Mouse (Mus musculus) midbrain, embryonic 10.5 days (tissue): ENCODE measurements around the gene Lrrc74a. TPM values are rescaled to one million over a fixed set of nuclear protein-coding genes. Genes with fewer than 3 reads are reported as not detected.

Experiments used
- DNase-seq: peaks from one replicate; pipeline ENCODE4 v3.0.0-alpha.2; 2017; ENCODE audit warnings: low spot score
- H3K27ac ChIP-seq: fragments of 300-500 bp; sonication (generic); replicated peaks from 2 replicates; pipeline ENCODE4 v1.5.1; 2016; ENCODE audit warnings: mild to moderate bottlenecking
- H3K27me3 ChIP-seq: fragments of 300-500 bp; sonication (generic); 2 replicates; pipeline ENCODE4 v1.6.1; 2016; ENCODE audit warnings: low read depth, mild to moderate bottlenecking; ENCODE audit not compliant: poor library complexity, severe bottlenecking
- H3K36me3 ChIP-seq: fragments of 300-500 bp; sonication (generic); 2 replicates; pipeline ENCODE4 v1.6.1; 2016; ENCODE audit warnings: mild to moderate bottlenecking, moderate library complexity
- H3K4me1 ChIP-seq: fragments of 300-500 bp; sonication (generic); 2 replicates; pipeline ENCODE4 v1.6.1; 2016
- H3K4me3 ChIP-seq: fragments of 300-500 bp; sonication (generic); 2 replicates; pipeline ENCODE4 v1.5.1; 2016; ENCODE audit warnings: mild to moderate bottlenecking, moderate library complexity
- H3K9me3 ChIP-seq: fragments of 300-500 bp; sonication (generic); replicated peaks from 2 replicates; pipeline ENCODE4 v1.6.1; 2016; ENCODE audit warnings: mild to moderate bottlenecking
- WGBS: fragments of 180-500 bp; shearing (Covaris S2); methylation state at CpG from one replicate; pipeline ENCODE4 v1.1.7; 2016; 5-methylcytosine and 5-hydroxymethylcytosine counted together
- polyA plus RNA-seq: library from polyadenylated mRNA; unstranded; fragments of >200 nt; fragmentation: Nextera tagmentation; extraction: Ambion mirVana; gene quantifications from 2 replicates; pipeline ENCODE4 v1.2.1, GENCODE M21; 2016

The Lrrc74a gene
- polyA plus RNA-seq, 1 experiment from 2014 or later = not detected

DNA sequence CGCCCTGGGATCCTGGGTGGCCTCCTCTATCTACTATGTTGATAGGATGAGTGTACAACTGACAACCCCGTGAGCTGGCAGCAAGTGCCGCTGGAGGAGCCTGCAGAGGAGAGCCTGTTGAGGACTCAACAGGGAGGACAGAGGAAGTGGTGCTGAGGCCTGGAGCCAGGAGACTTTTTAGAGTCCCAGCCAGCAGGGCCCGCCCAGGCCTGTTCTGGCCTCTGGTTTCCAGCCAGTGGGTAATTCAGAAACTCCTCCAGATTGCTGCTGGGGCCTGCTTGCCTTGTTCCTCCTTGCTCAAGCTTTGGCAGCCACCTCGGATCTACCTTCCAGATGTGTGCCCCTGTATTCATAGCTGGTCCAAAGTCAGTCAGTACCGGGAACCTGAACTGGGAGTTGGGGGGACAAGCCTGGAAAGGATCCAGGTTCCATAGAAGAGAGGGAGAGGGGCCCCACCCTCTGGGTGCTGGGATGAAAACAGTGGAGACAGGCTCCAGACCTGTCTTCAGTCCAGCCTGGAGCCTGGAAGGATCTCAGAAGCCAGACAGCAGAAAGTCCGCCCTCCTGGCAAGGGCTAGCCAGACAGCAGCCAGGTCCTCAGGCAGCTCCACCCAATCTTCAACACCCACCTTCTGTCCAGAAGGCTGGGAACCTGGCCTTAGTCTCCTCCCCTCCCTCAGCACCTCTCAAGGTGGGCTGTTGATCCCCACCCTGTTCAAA lies 41.6 kb downstream of the Lrrc74a start:
- Histone ChIP-seq H3K4me1 (peaks cover 31% of the 10 kb centered on the region), H3K9me3 (peaks cover 8% of the 10 kb centered on the region; the same call in 1 of the 2 replicates), H3K27me3 (no peaks in the 10 kb centered on the region), H3K27ac (peak overlapping the region; percentile 61), H3K4me3 (no peak overlapping the region), H3K36me3 (no peaks in the 10 kb centered on the region)
- no peak for DNase-seq
- WGBS = 81% methylated on average over 7 of the region's 7 CpGs

DNA sequence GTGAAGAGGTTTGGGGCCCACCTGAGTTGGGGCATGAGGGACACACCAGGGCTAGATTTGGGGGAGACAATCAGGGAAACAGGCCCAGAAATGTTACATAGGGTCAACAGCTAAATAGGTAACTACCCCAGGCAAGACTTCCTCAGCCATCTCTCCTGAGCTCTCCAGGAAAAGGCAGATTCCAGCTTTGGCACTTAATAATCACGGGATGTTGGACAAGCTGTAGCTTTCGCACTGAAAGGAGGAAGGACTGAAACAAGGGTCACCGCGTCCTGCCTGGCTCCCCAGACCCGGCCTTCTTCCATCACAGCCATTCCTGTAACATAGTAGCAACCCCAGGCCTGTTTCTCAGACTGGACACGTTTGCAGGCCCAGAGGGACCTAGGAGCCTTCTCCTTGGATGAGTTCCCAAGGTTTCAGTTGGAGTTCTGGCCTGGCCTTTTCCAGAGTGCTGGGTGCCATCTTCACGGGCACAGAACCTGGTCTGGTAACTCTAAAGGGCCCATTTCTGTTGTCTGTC lies 42.2 kb downstream of the Lrrc74a start:
- H3K9me3 ChIP-seq = peaks cover 8% of the 10 kb centered on the region; the same call in 1 of the 2 replicates
- H3K4me1 ChIP-seq = peaks cover 25% of the 10 kb centered on the region
- H3K4me3 ChIP-seq = no peak overlapping the region
- H3K36me3 ChIP-seq = no peaks in the 10 kb centered on the region
- no peak overlapping the region; the same call in 1 of the 2 replicates for H3K27ac ChIP-seq
- H3K27me3 ChIP-seq = no peaks in the 10 kb centered on the region
- DNase-seq = no peak
- 86% methylated on average over 7 of the region's 7 CpGs for WGBS

GRCm38 (mm10) chr12:86778531-86778930 lies 44.4 kb downstream of the Lrrc74a start:
- 95% methylated on average over 4 of the region's 4 CpGs for WGBS
- Histone ChIP-seq H3K27ac (no peak overlapping the region), H3K4me1 (peaks cover 14% of the 10 kb centered on the region), H3K27me3 (no peaks in the 10 kb centered on the region), H3K9me3 (peaks cover 8% of the 10 kb centered on the region; the same call in 1 of the 2 replicates), H3K4me3 (no peak overlapping the region), H3K36me3 (no peaks in the 10 kb centered on the region)
- DNase-seq = no peak

DNA sequence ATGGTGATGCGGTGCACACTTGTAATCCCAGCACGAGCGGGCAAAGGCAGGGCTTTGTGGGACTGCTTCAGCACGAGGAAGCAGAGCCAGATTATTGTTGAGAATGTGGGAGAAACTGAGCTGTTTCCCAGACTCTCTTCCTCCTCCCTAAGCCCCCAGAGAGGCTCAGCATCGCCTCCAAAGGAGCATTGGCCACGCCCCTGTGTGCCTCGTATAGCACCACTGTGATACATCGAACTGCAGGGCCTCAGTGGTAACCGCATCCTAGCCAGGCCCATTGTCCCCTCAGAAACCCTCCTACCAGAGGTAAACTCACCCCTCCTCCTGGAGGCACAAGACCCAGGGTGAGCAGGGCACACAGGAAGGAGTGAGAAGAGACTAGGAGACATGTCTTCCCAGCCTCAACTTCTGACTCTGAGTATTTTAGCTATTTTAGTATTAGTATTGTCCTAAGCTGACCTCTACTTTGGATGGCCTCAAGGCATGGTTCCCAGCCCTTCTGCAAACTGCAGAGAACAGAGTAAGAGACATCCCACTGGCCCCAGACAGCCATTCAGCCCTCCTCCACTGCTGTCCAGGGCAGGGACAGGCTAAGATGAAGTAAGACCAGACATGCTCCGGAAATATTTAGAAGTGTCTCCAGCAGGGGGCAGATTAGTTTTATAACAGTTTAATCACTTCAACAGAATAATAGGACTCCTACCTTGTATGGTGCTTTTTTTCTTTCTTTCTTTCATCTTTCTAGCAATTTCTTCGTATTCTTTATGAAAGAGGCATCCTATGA lies 45.2 kb downstream of the Lrrc74a start:
- Histone ChIP-seq H3K27ac (peak overlapping the region; percentile 50; the same call in 1 of the 2 replicates), H3K36me3 (no peaks in the 10 kb centered on the region), H3K9me3 (peaks cover 6% of the 10 kb centered on the region; the same call in 1 of the 2 replicates), H3K4me1 (peaks cover 23% of the 10 kb centered on the region), H3K27me3 (no peaks in the 10 kb centered on the region), H3K4me3 (no peak overlapping the region)
- DNase-seq = no peak
- WGBS = 52% methylated on average over 11 of the region's 11 CpGs

DNA sequence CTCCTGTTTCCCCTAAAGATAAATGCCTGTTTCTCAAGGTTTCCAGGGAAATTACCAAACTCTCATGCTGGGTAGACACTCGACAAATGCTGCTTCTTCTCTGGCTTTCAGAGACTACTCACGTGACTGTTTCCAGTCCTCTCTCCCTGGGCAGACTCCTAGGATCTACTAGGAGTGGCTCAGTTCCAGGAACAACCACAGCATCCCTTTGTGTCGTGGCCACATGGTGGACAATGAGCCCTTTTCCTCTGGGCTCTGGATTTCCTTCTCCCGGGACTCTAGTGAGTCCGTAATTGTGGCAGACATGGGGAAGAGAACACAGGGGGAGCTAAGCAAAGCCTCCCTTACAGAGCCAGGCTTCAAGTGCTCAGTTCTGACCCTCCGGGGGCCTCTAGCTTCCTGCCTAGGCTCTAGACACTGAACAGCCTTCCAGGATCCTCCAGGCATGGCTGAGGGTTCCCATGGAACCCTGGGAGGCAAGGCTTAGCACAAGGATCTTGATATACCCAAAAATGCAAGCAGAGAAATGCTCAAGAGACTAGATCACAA lies 47.6 kb downstream of the Lrrc74a start:
- H3K4me1 ChIP-seq = peaks cover 46% of the 10 kb centered on the region
- no peak for DNase-seq
- H3K27ac ChIP-seq = peak overlapping the region; percentile 59
- H3K9me3 ChIP-seq = no peaks in the 10 kb centered on the region
- 68% methylated on average over 6 of the region's 6 CpGs for WGBS
- H3K36me3 ChIP-seq = no peaks in the 10 kb centered on the region
- no peak overlapping the region for H3K4me3 ChIP-seq
- H3K27me3 ChIP-seq = no peaks in the 10 kb centered on the region

DNA sequence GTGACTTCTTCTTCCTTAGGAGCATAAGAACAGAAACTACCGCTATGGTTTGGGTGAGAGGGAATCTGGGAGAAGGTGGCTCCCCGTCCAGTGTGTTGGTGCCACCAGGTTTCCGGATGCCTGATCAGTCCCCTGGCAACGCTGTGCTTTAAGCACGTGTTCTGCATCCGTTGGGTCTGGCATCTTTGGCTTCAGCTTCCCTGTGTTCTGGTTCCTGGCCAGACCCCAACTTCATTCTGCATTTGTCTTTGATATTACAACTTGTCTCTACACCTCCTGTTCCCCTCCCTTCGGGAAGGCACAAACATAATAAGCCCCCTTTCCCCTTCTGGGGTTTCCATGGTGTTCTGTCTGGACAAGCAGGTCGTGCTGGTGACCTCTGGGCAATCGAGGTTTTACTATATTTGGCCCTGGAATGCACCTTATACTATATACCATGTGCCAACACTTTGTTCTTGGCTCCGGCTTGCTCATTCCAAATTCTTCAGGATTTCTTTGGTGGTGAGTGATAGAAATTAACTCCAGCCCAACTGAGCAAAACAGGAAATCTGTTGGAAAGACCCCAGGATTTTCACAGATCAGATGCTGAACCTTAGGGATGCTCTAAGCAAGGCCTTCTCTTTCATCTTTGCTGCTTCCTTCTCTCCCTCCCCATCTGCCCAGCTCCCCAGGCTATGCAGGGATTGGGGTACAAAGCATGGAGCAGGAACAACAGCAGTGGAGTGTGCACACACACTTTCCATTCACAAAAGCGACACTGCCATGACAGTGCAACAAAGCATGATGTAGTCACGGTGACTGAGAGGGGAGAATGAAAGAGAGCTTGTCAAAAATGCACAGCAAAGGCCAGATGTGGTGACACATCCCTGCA lies 52.2 kb downstream of the Lrrc74a start:
- H3K36me3 ChIP-seq = no peaks in the 10 kb centered on the region
- peak overlapping the region; percentile 84 for H3K27ac ChIP-seq
- H3K27me3 ChIP-seq = no peaks in the 10 kb centered on the region
- H3K4me3 ChIP-seq = no peak overlapping the region
- peak; percentile 57 for DNase-seq
- 37% methylated on average over 12 of the region's 12 CpGs for WGBS
- H3K4me1 ChIP-seq = peaks cover 69% of the 10 kb centered on the region
- H3K9me3 ChIP-seq = no peaks in the 10 kb centered on the region

DNA sequence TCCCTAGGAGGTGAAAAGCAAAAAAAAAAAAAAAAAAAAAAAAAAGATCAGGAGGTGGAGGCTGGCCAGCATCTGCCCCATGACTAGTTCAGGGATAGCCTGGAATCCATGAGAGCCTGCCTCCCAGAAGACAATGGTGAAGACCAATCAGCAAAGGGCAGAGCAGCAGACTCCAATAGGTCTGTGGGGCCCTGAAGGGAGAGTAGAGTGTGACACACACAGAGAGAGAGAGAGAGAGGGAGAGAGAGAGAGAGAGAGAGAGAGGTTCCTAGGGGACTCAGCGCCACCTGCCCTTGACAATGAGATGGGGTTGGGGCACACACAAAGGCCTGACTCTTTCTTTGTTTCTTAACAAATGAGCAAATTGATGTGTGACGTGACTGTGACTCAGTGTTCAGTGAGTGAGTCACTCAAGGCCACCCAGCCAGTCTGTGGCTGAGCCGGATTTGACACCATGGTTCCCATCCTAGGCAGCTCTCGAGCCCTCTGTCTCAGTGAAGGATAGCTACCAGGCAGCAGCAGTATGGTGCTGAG lies 52.9 kb downstream of the Lrrc74a start:
- H3K27me3 ChIP-seq = no peaks in the 10 kb centered on the region
- H3K4me1 ChIP-seq = peaks cover 66% of the 10 kb centered on the region
- H3K27ac ChIP-seq = peak overlapping the region; percentile 84
- H3K4me3 ChIP-seq = no peak overlapping the region; the same call in 1 of the 2 replicates
- DNase-seq = peak; percentile 73
- WGBS = 28% methylated on average over 4 of the region's 4 CpGs
- H3K9me3 ChIP-seq = no peaks in the 10 kb centered on the region
- no peaks in the 10 kb centered on the region for H3K36me3 ChIP-seq

DNA sequence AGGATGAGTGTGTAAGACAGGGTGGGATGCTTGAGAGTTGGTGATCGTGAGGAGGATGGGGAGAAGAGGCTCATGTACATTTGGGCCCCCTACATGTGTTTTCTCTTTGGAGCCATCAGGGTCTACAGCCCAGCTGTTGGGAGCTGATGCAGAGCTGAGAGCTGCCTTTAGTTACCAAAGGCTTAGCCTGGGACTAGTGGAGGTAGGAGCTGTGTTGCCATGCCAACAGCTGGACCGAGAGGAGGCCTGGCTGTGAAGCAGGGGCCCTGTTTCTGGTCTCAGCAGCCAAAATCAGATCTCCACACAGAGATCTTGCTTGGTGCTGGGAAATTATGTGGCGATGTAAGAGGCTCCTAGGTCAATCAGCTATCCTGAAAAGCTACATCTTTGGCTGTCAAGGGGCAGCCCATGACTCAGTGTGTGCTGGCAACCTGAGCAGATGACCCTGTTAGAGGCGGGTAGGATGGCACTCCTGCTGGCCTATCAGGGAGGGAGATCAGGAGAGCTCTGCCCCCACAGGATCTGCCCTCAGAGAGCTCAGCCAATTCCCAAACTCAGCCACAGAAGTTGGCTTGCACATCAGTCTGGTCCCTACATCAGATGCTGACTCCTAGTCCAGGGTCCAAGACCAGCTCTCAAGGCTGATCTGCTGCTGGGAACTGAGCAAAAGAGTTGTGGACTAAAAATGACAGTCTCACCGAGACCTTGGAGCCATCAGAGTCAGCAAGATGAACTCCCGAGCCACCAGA lies 56.1 kb downstream of the Lrrc74a start:
- no peaks in the 10 kb centered on the region for H3K9me3 ChIP-seq
- peak overlapping the region; percentile 80 for H3K27ac ChIP-seq
- H3K27me3 ChIP-seq = no peaks in the 10 kb centered on the region
- H3K4me3 ChIP-seq = no peak overlapping the region
- DNase-seq = peak; percentile 54
- WGBS = 41% methylated on average over 6 of the region's 6 CpGs
- H3K4me1 ChIP-seq = peaks cover 57% of the 10 kb centered on the region
- H3K36me3 ChIP-seq = no peaks in the 10 kb centered on the region

DNA sequence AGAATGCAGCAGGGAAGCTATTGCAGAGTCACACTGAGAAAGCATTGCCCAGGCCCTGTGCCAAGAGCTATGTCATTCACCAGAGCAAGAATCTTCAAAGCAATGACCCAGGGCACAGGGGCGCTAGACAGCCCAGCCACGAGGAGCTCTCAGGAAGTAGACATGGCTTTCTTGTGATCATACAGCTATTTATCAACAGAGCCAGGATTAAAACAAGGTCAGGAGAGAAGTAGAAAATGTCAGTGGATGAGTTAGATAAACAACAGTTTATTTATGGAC lies 56.6 kb downstream of the Lrrc74a start:
- peaks cover 56% of the 10 kb centered on the region for H3K4me1 ChIP-seq
- no peaks in the 10 kb centered on the region for H3K9me3 ChIP-seq
- H3K27ac ChIP-seq = peak overlapping the region; percentile 80
- no peaks in the 10 kb centered on the region for H3K36me3 ChIP-seq
- DNase-seq = no peak
- 52% methylated on average over 2 of the region's 2 CpGs for WGBS
- no peaks in the 10 kb centered on the region for H3K27me3 ChIP-seq
- H3K4me3 ChIP-seq = no peak overlapping the region

DNA sequence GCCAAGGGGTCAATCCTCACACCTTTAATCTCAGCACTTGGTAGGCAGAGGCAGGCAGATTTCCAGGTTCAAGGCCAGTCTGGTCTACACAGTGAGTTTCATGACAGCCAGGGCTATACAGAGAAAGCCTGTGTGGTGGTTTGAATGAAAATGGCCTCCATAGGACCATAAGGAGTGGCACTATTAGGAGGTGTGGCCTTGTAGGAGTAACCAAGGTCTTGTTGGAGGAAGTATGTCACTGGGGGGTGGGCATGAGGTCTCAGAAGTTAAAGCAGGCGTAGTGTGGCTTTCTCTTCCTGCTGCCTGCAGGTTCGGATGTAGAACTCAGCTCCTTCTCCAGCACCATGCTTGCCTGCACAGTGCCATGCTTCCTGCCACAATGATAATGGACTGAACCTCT lies 57.8 kb downstream of the Lrrc74a start:
- DNase-seq = no peak
- Histone ChIP-seq H3K27ac (no peak overlapping the region), H3K36me3 (no peaks in the 10 kb centered on the region), H3K27me3 (no peaks in the 10 kb centered on the region), H3K4me1 (peaks cover 55% of the 10 kb centered on the region), H3K9me3 (no peaks in the 10 kb centered on the region), H3K4me3 (no peak overlapping the region)
- WGBS = 89% methylated on average over 2 of the region's 2 CpGs

DNA sequence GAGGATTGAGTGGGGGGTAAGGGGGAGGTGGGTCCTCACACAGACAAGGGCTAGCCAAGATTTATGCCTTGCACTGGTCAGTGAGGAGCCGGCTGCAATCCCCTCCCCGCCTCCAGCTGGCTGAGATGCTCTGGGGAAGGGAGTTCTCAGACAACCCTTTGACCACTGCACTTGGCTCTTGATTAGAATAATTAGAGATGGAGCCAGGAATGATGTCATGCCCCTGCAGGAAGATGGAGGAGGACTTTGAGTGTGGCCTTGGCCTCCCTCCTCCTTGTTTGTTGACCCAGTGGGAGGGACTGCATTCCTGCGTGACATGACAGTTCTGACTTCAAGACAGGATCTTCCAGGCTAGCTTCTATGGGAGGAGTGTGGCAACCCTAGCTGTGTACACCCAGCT lies 59.7 kb downstream of the Lrrc74a start:
- DNase-seq = no peak
- peaks cover 53% of the 10 kb centered on the region for H3K4me1 ChIP-seq
- WGBS = 68% methylated on average over 3 of the region's 3 CpGs
- H3K36me3 ChIP-seq = no peaks in the 10 kb centered on the region
- H3K9me3 ChIP-seq = no peaks in the 10 kb centered on the region
- H3K4me3 ChIP-seq = no peak overlapping the region
- H3K27me3 ChIP-seq = no peaks in the 10 kb centered on the region
- peak overlapping the region; percentile 61; the same call in 1 of the 2 replicates for H3K27ac ChIP-seq
